Mouse (Mus musculus) stomach, embryonic 16.5 days (tissue): Measurements from ENCODE around the gene 4933411K16Rik. TPM values are rescaled to one million over a fixed set of nuclear protein-coding genes. Genes with fewer than 3 reads are reported as not detected.

ENCODE experiments used
- ATAC-seq: fragments of 200-750 bp; cut with Nextera tagmentation; 2 replicates; pipeline ENCODE4 v1.8.0; 2017; ENCODE audit warnings: moderate number of reproducible peaks, moderate TSS enrichment; ENCODE audit not compliant: insufficient read depth, low FRiP score
- H3K27ac ChIP-seq: fragments of 300-500 bp; sonication (generic); 2 replicates; pipeline ENCODE4 v1.5.1; 2014; ENCODE audit warnings: low read length
- H3K27me3 ChIP-seq: fragments of 300-500 bp; sonication (generic); 2 replicates; pipeline ENCODE4 v1.6.1; 2014; ENCODE audit warnings: low read length, control low read depth, mixed read lengths; ENCODE audit not compliant: control insufficient read depth, insufficient read depth
- H3K36me3 ChIP-seq: fragments of 300-500 bp; sonication (generic); 2 replicates; pipeline ENCODE4 v1.6.1; 2014; ENCODE audit warnings: low read length; ENCODE audit not compliant: control insufficient read depth, insufficient read depth
- H3K4me1 ChIP-seq: fragments of 300-500 bp; sonication (generic); 2 replicates; pipeline ENCODE4 v1.6.1; 2014; ENCODE audit warnings: low read length, control low read depth, mixed read lengths; ENCODE audit not compliant: control insufficient read depth, insufficient read depth
- H3K4me2 ChIP-seq: fragments of 300-500 bp; sonication (generic); 2 replicates; pipeline ENCODE4 v1.6.1; 2014; ENCODE audit warnings: low read depth, low read length, mixed read lengths
- H3K4me3 ChIP-seq: fragments of 300-500 bp; sonication (generic); replicated peaks from 2 replicates; pipeline ENCODE4 v1.5.1; 2014; ENCODE audit warnings: mild to moderate bottlenecking, low read length
- H3K9ac ChIP-seq: fragments of 300-500 bp; sonication (generic); 2 replicates; pipeline ENCODE4 v1.6.1; 2014; ENCODE audit warnings: low read length
- H3K9me3 ChIP-seq: fragments of 300-500 bp; sonication (generic); replicated peaks from 2 replicates; pipeline ENCODE4 v1.6.1; 2016; ENCODE audit warnings: low read length, control low read depth; ENCODE audit not compliant: control insufficient read depth
- WGBS: fragments of 180-500 bp; shearing (Covaris S2); extraction: QIAGEN DNeasy Blood & Tissue Kit; methylation state at CpG from one replicate; pipeline ENCODE4 v1.1.7; 2014; 5-methylcytosine and 5-hydroxymethylcytosine counted together
- polyA plus RNA-seq: library from polyadenylated mRNA; unstranded; fragments of >200 nt; fragmentation: Nextera tagmentation; extraction: Ambion mirVana; gene quantifications from 2 replicates; pipeline ENCODE4 v1.2.1, GENCODE M21; 2015

4933411K16Rik gene
- polyA plus RNA-seq, 1 experiment from 2014 or later, result not detected

DNA sequence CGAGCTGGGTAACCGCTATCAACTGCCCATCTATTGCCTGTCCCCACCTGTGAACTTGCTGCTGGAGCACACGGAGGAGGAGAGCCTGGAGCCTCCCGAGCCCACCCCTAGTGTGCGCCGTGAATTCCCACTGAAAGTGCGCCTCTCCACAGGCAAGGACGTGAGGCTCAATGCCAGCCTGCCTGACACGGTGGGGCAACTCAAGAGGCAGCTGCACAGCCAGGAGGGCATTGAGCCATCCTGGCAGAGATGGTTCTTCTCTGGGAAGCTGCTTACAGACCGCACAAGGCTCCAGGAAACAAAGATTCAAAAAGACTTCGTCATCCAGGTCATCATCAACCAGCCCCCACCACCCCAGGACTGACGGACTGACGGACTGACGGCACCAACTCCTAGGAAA lies 18.4 kb upstream of the 4933411K16Rik start:
- peaks cover 16% of the 10 kb centered on the region; the same call in 1 of the 2 replicates for H3K4me1 ChIP-seq
- no peak overlapping the region for H3K4me3 ChIP-seq
- 0 out of 2 replicates have a peak, but pooled peaks cover 7% of the 10 kb centered on the region for H3K36me3 ChIP-seq
- no peak for ATAC-seq
- WGBS, result 85% methylated on average over 14 of the region's 14 CpGs
- no peaks in the 10 kb centered on the region for H3K9me3 ChIP-seq
- no peak overlapping the region for H3K9ac ChIP-seq
- no peaks in the 10 kb centered on the region for H3K27me3 ChIP-seq
- no peak overlapping the region for H3K4me2 ChIP-seq
- no peak overlapping the region for H3K27ac ChIP-seq

DNA sequence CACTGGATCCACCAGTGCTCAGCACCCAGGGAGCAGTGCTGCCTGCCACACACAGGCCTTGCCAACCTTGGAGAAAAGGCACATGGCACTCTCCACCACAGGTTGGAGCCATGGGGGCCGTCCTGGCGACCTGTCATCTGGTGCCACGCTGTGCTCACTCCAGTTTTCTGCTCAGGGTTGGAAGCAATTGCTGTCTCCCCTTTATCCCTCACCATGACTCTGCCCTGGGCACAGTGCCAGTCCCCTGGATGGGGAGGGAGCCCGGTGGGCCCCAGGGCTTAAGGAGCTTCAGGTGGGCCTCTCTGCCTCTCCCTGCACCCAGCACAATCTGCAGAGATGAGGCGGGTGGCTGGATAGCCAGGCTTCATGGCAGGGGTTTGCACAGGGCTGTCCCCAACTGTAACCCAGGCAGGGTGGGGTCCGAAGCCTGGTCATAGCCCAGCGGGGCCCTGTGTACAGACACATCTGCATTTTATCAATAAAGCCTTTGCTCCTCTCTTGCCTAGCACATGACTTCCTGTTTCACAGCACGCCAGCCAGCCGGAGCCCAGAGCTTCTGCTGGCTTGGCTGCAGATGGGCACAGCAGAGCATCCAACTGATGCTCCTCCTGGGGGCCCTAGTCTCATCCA lies 17.8 kb upstream of the 4933411K16Rik start:
- no peak overlapping the region for H3K27ac ChIP-seq
- no peaks in the 10 kb centered on the region for H3K9me3 ChIP-seq
- H3K4me1 ChIP-seq, result peaks cover 16% of the 10 kb centered on the region; the same call in 1 of the 2 replicates
- H3K4me3 ChIP-seq, result no peak overlapping the region
- WGBS, result 67% methylated on average over 9 of the region's 9 CpGs
- no peaks in the 10 kb centered on the region for H3K27me3 ChIP-seq
- ATAC-seq, result no peak
- H3K36me3 ChIP-seq, result 0 out of 2 replicates have a peak, but pooled peaks cover 7% of the 10 kb centered on the region
- H3K9ac ChIP-seq, result no peak overlapping the region
- H3K4me2 ChIP-seq, result no peak overlapping the region

DNA sequence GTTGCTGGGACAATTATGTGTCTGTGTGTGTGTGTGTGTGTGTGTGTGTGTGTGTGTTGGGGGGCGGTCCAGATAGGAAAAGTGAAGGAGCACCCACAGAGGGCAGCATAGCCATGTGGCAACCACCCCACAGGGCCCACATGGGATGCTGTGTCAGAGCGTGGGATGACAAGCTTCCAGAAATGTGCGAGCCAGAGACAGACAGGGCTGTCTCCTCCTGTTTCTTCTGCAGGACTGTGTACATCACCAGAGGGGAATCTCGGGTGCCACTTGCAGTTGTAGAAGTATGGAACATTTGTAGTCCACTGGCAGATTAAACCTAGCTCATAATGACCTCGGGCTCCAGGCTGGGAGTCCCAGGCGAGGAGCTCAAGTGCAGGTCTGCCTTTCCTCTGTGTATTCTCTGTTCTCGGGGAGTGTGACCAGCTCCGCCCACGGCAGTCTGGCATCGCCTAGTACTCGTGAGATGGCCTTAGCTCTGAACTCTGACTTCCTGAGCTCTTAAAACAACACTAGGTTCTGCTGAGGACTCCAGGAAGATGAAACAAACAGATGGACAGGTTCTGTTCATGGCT lies 17.1 kb upstream of the 4933411K16Rik start:
- WGBS, result 56% methylated on average over 11 of the region's 11 CpGs

DNA sequence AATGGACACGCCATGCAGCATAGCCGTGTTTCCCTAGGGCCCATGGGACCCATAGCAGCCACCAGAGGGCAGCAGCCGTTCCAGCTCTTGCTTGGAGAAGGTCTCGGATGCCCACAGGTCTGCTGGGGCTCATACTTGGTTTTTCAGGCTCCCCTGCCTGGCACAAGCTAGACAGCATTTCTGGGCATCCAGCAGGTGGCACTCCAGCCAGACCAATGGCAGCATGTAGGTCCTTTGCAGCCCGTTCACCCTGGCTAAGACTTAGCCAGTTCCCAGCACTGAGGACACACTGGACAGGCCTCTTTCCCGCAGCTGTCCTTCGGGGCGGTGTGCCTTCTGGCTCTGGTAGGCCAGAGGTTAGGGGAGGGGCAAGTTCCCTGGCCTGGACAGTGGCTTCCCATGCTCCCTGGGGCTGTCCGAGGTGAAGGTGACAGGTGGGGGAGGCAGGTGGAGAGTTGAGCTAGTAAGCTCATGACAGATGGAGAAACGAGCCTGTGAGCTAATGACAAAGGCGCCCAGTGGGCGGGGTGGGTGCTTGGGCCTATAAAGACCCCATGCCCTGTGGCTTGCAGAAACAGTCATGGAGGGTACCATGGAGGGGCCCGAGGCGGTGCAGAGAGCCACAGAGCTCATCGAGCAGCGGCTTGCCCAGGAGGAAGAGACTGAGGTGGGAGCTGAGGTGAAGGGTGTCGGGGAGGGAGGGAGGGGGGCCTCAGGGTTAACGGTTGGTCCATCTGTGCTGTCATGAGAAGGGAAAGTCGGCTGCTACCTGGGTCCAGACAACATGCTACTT lies 16.4 kb upstream of the 4933411K16Rik start, which contains the start of gene Ankrd2:
Gene Ankrd2, plus strand, starts transcription at position 545 of the 793 bp plus-strand sequence.
- H3K9ac ChIP-seq, result no peak within 1 kb of the TSS
- peaks cover 16% of the 10 kb centered on the region; the same call in 1 of the 2 replicates for H3K4me1 ChIP-seq
- H3K36me3 ChIP-seq, result 0 out of 2 replicates have a peak, but pooled peaks cover 7% of the 10 kb centered on the region
- 64% methylated on average over 19 of the region's 19 CpGs for WGBS
- peak; percentile 85 for ATAC-seq
- H3K4me2 ChIP-seq, result no peak within 1 kb of the TSS
- H3K4me3 ChIP-seq, result no peak within 1 kb of the TSS
- no peaks in the 10 kb centered on the region for H3K9me3 ChIP-seq
- no peaks in the 10 kb centered on the region for H3K27me3 ChIP-seq
- no peak within 1 kb of the TSS for H3K27ac ChIP-seq

More for the DNA sequence above, 17.1 kb upstream of the 4933411K16Rik start:
- Histone ChIP-seq H3K27me3 (no peaks in the 10 kb centered on the region), H3K9me3 (no peaks in the 10 kb centered on the region), H3K27ac (no peak overlapping the region), H3K4me2 (no peak overlapping the region), H3K36me3 (0 out of 2 replicates have a peak, but pooled peaks cover 7% of the 10 kb centered on the region), H3K9ac (no peak overlapping the region), H3K4me1 (peaks cover 16% of the 10 kb centered on the region; the same call in 1 of the 2 replicates), H3K4me3 (no peak overlapping the region)
- no peak; the same call in 1 of the 2 replicates for ATAC-seq

DNA sequence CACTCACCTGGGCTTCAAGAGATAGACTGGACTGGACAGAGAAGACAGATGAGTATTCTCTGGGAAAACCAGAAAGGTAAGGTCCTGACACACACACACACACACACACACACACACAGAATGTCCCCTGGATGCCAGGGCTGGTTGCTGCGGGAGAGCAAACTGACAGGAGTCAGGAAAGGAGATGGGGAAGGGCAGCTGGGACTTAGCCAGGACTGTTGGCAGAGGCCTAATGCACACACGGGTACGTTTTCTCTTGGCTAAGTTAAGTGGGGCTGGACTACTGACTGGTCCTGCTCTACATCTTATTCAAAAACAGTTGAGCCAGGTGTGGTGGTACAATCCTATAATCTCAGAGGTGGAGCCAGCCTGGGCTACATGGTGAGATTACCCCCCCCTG lies 15.7 kb upstream of the 4933411K16Rik start:
- H3K36me3 ChIP-seq, result 0 out of 2 replicates have a peak, but pooled peaks cover 7% of the 10 kb centered on the region
- H3K9me3 ChIP-seq, result no peaks in the 10 kb centered on the region
- H3K9ac ChIP-seq, result no peak overlapping the region
- H3K27me3 ChIP-seq, result no peaks in the 10 kb centered on the region
- no peak for ATAC-seq
- no peak overlapping the region for H3K4me2 ChIP-seq
- 74% methylated on average over 3 of the region's 3 CpGs for WGBS
- no peak overlapping the region for H3K27ac ChIP-seq
- H3K4me3 ChIP-seq, result no peak overlapping the region
- peaks cover 16% of the 10 kb centered on the region; the same call in 1 of the 2 replicates for H3K4me1 ChIP-seq

DNA sequence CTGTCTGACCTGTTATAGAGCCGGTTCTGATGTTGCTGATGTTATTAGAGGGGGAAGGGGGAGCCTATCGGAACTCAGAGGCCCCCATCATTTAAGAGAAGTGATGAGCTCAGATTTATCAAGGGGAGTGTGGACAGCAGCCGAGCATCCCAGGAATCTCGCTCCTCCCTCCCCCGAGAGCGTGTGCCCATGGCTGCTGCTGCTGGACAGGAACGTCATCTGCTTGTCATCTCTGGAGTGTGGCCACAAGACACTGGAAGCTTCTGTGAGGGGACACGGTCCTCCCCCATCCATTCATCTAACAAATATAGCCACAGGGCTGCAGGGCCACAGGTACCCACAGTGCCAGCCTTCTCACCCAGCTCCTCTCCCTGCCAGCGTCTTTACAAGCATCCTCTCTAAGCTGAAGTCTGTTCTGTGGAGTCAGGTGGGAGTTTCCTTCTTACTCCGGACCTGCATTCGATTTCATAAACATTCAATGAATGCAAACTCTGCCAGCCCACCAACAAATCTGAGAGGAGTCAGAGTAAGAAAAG lies 14.8 kb upstream of the 4933411K16Rik start:
- ATAC-seq, result no peak
- Histone ChIP-seq H3K36me3 (0 out of 2 replicates have a peak, but pooled peaks cover 7% of the 10 kb centered on the region), H3K4me2 (no peak overlapping the region), H3K27ac (no peak overlapping the region), H3K4me1 (peaks cover 16% of the 10 kb centered on the region; the same call in 1 of the 2 replicates), H3K27me3 (no peaks in the 10 kb centered on the region), H3K4me3 (no peak overlapping the region), H3K9me3 (no peaks in the 10 kb centered on the region), H3K9ac (no peak overlapping the region)
- 58% methylated on average over 11 of the region's 11 CpGs for WGBS

DNA sequence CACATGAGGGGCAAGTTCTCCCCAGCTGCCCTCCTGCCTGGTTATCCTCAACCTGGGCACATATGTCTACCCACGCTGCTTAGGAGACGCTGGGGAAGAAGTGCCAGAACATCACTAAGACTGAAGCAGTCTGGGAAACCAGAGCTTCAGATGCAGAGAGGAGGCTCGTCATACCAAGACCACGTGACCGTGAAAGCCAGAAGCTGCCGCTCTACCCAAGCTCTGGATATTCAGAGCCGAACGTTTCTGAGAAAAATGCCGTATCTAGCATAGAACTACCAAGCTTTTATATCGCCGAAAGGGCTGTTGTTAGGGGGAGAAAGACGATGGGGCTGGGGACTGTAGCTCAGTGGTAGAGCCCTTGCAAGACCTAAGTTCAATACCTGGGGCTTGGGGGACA lies 13.7 kb upstream of the 4933411K16Rik start:
- H3K9ac ChIP-seq, result no peak overlapping the region
- H3K4me2 ChIP-seq, result no peak overlapping the region
- no peak overlapping the region for H3K4me3 ChIP-seq
- no peaks in the 10 kb centered on the region for H3K9me3 ChIP-seq
- H3K4me1 ChIP-seq, result peaks cover 16% of the 10 kb centered on the region; the same call in 1 of the 2 replicates
- no peak overlapping the region for H3K27ac ChIP-seq
- 84% methylated on average over 12 of the region's 12 CpGs for WGBS
- no peaks in the 10 kb centered on the region for H3K27me3 ChIP-seq
- ATAC-seq, result no peak
- H3K36me3 ChIP-seq, result 0 out of 2 replicates have a peak, but pooled peaks cover 7% of the 10 kb centered on the region

DNA sequence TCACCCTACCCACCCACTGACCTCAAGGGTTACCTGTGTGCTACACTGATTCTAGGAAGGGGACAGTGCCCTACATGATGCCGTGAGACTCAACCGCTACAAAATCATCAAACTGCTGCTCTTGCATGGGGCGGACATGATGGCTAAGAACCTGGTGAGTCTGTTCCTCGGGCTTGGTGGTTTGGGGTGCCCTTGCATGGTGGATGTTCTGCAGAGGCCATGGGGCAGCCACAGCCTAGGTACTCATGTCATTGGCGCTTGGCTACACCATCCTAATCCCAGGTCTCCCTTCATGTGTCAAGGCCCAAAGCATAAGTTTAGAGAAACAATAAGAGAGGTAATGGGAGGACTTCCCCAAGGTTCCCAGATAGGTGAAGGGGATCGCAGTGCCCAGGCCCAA lies 8.1 kb upstream of the 4933411K16Rik start:
- no peak overlapping the region for H3K27ac ChIP-seq
- 94% methylated on average over 6 of the region's 6 CpGs for WGBS
- H3K9ac ChIP-seq, result no peak overlapping the region
- H3K9me3 ChIP-seq, result no peaks in the 10 kb centered on the region
- no peak overlapping the region for H3K4me2 ChIP-seq
- H3K27me3 ChIP-seq, result no peaks in the 10 kb centered on the region
- ATAC-seq, result no peak
- no peaks in the 10 kb centered on the region for H3K36me3 ChIP-seq
- peaks cover 8% of the 10 kb centered on the region; the same call in 1 of the 2 replicates for H3K4me1 ChIP-seq
- H3K4me3 ChIP-seq, result no peak overlapping the region
